Mouse (Mus musculus) lung, postnatal 0 days (tissue): ENCODE results near the gene Galm.

ENCODE experiments used
- CTCF ChIP-seq: IDR thresholded peaks from 2 replicates; pipeline ENCODE4 v1.5.1; 2016; ENCODE audit warnings: antibody characterized with exemption, mild to moderate bottlenecking
- EP300 ChIP-seq: IDR thresholded peaks from 2 replicates; pipeline ENCODE4 v1.6.1; 2016; ENCODE audit warnings: antibody characterized with exemption, mild to moderate bottlenecking, control low read depth

DNA sequence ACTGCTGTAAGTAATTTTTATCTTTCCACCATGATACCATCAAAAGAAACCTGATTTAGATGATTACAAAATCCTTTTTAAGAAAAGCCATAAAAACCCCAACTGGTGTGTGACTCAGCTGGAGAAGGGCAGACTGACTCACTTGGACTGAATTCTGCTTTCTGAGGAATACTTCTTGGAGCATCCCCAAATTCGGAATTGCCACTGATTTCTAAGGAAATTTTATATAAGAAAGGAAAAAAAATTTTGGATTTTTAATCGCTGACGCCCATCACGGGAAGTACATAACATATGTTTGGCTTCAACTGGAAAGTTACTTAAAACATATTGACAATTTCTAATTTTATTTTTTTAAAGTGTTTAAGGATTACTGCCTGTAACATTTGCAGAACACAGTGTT, 48.5 kb upstream of the Galm start:
- TF ChIP-seq CTCF (no peak), EP300 (no peak)
